Comparison of ENCODE assay signal across 10 mouse cellular contexts in the genomic region with DNA sequence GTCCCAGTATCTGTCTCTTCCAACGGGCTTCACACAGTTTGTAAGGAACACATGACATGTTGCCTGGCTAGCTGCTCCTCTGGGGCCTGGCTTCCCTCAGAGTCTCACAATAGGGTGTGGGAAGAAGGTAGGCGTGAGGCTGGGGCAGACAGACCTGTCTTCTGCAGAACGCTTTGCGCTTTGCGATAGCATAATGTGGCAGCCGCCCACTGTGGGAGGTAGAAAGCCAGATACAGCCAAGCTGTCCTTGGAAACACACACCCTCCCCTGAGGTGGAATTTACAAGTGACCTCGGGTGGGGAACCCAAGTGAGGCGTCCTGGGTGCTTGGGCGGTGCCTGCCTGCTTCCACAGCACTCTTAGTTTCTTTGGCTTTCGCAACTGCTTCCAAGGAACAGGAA. TPM values are rescaled to one million over a fixed set of nuclear protein-coding genes. Genes with fewer than 3 reads are reported as not detected.
A peak's percentile ranks its signal among the peaks of the same experiment; 100 is the strongest.
DNase-seq lines count a peak whose midpoint lies in the region; TF ChIP-seq lines count a peak whose summit lies in the region.
"Had no signal": no experiment of that assay in that cellular context is flagged by ENCODE, and none has a peak within 500 bp of the region (broad histone marks: within the 10 kb centered on the region; RNA-seq: fewer than 3 reads in every experiment).

No protein-coding gene starts in this region.

- intact Hi-C loops in left cerebral cortex, postnatal 36 days (cut with DNase I) = no loop called here
- intact Hi-C loops in left cerebral cortex, postnatal 14 days (cut with DNase I) = no loop called here

- TF ChIP-seq CTCF in thymus, adult 2 months (IDR thresholded peaks at IDR 0.05; ENCODE audit: borderline replicate concordance, control insufficient read depth, extremely low read depth, insufficient read depth, low read length, poor library complexity) = no peak

- no peak for TF ChIP-seq POLR2A in thymus, adult 2 months (IDR thresholded peaks at IDR 0.05; ENCODE audit: control insufficient read depth, extremely low read depth, insufficient read depth, low read length, poor library complexity)

- H3K36me3 ChIP-seq in thymus, adult 2 months (ENCODE audit: control insufficient read depth, insufficient read depth, low read length) = no peaks in the 10 kb centered on the region
- H3K36me3 ChIP-seq: hindbrain, embryonic 10.5 days had no signal

- WGBS in thymus, adult 2 months = 90% methylated on average over 10 of the region's 10 CpGs

- H3K4me1 ChIP-seq in thymus, adult 2 months (replicated peaks; ENCODE audit: control insufficient read depth, insufficient read depth, low read length) = peaks cover 30% of the 10 kb centered on the region

- DNase-seq in frontal cortex, postnatal 36 days (ENCODE audit: low spot score in 2 of 2) = peak; percentile 46 to 57
- no peak for DNase-seq in frontal cortex, postnatal 25 days (ENCODE audit: low spot score in 2 of 2)
- DNase-seq in left cerebral cortex, postnatal 36 days (ENCODE audit: low spot score in 2 of 2) = peak; percentile 45 to 68
- no peak for DNase-seq in left cerebral cortex, postnatal 14 days (ENCODE audit: low spot score in 2 of 2)
- peak; percentile 88 for DNase-seq in ZHBTc4 (ENCODE audit: low read depth, low spot score)
- peak; percentile 49 for DNase-seq in lung, postnatal 10 days
- DNase-seq in thymus, adult 2 months = no peak
- no peak for DNase-seq in urinary bladder, postnatal 14 days (ENCODE audit: low spot score)

- no peaks in the 10 kb centered on the region for H3K27me3 ChIP-seq in thymus, adult 2 months (ENCODE audit: control insufficient read depth, insufficient read depth, low read length)

- H3K4me3 ChIP-seq in thymus, adult 2 months (ENCODE audit: control insufficient read depth, insufficient read depth, low read length) = no peak overlapping the region
- H3K4me3 ChIP-seq: hindbrain, embryonic 10.5 days had no signal

- H3K27ac ChIP-seq in thymus, adult 2 months (ENCODE audit: control insufficient read depth, insufficient read depth, low read length) = no peak overlapping the region
- H3K27ac ChIP-seq: hindbrain, embryonic 10.5 days; kidney, postnatal 0 days had no signal

RNA-seq across cellular contexts. Expression of a gene that starts 54.2 kb away (rescaled TPM):
- total RNA-seq in left cerebral cortex, postnatal 36 days (2021) = 10 to 100 TPM; 13.4 to 19.0 TPM
- 10 to 100 TPM; 14.0 to 14.3 TPM for total RNA-seq in left cerebral cortex, postnatal 14 days (2021)
- 69.0 and 73.0 TPM in 2 replicates for polyA plus RNA-seq in thymus, adult 2 months (2012; rRNA removed)

Comparison
In these comparisons a context has a peak if more than half of its experiments do, and no peak if none do; other contexts are left out.
1. DNase-seq: peak in frontal cortex, postnatal 36 days (2 of 2), left cerebral cortex, postnatal 36 days (2 of 2), ZHBTc4 (single experiment) and lung, postnatal 10 days (single experiment); none in frontal cortex, postnatal 25 days (0 of 2), left cerebral cortex, postnatal 14 days (0 of 2), thymus, adult 2 months (single experiment) and urinary bladder, postnatal 14 days (single experiment).